Mouse (Mus musculus) v-Abl transformed pro-B cells (cell line): ENCODE measurements around the gene Chst10.

Source experiments
- in situ Hi-C, 2 experiments: fragments of 400-800 bp; cut with MboI; formaldehyde crosslinking; loops; one replicate each; pipeline ENCODE4 v1.15.1; 2025; ENCODE audit not compliant: unreplicated experiment in 2 of 2

Chst10 gene

DNA sequence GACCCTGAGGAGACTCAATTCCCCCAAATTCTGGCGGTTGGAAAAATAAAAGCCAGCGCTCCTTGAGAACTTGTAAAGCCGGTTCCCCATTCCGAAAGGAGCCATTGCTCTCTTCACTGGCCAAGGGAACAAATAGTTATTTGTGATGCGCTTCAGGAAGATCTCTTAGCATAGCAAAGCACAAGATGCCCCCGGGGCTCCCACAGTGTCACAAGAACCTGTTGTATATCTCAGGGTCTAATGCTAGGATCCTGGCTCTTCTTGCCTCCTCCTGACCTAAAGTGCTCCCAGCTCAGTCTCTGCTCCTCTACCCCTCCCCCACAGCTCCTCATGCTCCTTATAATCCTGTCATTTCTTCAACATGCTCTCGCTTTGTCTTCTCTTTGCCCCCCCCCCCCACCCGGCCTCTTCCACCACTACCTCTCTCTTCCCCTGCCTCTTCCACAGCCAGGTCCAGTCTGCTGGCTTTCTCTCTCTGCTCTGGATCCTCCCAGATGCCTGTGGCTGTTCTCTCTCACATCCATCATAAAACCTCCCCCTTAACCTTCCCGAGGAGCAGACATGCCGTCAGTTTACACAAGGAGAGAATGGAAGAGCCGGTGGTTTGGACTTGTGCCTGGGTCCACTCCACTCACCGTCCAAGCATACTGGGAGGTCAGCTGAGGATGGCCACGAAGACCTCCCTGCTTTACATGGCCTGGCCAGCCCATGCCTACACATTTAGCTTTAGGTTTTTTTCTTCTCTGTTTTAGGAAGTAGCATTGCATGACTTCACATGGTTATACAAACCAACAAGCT is 28.4 kb downstream of the Chst10 start:
- in situ Hi-C loops = no loop called here

GRCm38 (mm10) chr1:38866242-38866641 is 31.7 kb downstream of the Chst10 start:
- in situ Hi-C loops = no loop called here

DNA sequence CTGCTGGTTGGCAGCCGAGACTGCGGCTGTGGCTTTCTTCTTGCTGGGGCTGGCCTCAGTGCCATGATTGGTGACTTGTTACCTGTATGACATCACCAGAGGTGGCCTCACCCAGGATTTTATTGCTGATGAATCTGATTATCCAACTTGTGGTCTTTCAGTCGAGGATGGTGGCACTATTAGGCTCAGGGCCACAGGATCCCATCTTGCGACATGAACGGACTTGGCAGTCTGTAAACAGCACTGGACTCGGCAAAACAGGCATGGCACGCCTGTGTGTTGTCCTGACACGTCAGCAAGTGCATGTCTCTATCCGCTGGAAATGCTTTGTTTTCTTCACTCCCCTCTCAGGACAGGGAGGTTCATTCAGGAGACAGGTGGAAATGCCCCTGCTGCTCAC is 33.6 kb downstream of the Chst10 start:
- in situ Hi-C loops = loop anchor here (5.0 kb wide), 2 partner anchors 68 to 73 kb away; partner anchors contain the start of gene Nms (in 1 of the 2)

- in situ Hi-C loops = loop anchor here (5.0 kb wide), 2 partner anchors 70 to 75 kb away; partner anchors contain the start of gene Nms (in 1 of the 2)
Measured at GRCm38 (mm10) chr1:38862213-38862612, 35.7 kb downstream of the Chst10 start.

GRCm38 (mm10) chr1:38860867-38861524 is 37.0 kb downstream of the Chst10 start:
- in situ Hi-C loops = loop anchor here (5.0 kb wide), 2 partner anchors 71 to 76 kb away; partner anchors contain the start of gene Nms (in 1 of the 2)

DNA sequence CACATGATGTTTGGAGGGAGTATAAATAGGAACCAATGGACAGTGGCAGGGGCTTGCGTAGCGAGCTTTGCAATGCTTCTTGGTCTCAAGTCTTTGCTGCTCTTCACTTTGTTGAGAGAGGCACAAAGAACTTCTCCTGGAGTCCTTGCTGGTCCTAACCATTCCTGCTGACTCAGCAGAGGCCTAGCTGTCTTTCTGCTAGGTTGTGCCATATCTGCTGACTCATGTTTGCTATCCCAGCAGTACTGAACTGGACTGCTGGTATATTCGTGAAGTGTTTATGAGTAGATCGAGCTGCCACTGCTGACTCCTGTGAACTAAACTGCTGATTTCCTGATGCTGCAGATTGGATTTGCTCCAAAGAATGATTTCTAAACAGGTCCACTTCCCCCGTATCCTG is 37.8 kb downstream of the Chst10 start:
- in situ Hi-C loops = loop anchor here (5.0 kb wide), 2 partner anchors 72 to 77 kb away; partner anchors contain the start of gene Nms (in 1 of the 2)

GRCm38 (mm10) chr1:38856196-38856595 is 41.8 kb downstream of the Chst10 start:
- in situ Hi-C loops = loop anchor here in 1 of 2 experiments (5.0 kb wide), 1 partner anchor 54 kb away; no protein-coding TSS in a partner anchor

DNA sequence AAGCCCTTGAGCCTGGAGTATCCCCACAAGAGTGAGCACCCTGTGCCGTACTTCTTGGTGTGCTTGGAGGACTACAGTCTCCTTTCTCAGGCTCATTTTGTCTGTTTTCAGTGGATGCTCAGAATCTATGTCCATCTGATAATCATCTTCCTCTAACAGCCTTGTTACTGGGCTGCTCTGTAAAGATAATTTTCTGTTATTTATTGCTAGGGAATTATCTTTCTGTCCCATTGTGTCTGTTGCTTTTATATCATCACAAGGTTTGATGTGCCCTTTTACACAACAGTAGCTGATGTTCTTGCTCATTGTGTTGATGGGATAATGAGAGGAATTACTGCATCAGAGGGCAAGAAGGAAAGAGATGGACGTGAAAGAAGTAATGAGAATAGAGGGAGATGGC is 45.7 kb downstream of the Chst10 start:
- in situ Hi-C loops = loop anchor here in 1 of 2 experiments (5.0 kb wide), 1 partner anchor 50 kb away; no protein-coding TSS in a partner anchor

DNA sequence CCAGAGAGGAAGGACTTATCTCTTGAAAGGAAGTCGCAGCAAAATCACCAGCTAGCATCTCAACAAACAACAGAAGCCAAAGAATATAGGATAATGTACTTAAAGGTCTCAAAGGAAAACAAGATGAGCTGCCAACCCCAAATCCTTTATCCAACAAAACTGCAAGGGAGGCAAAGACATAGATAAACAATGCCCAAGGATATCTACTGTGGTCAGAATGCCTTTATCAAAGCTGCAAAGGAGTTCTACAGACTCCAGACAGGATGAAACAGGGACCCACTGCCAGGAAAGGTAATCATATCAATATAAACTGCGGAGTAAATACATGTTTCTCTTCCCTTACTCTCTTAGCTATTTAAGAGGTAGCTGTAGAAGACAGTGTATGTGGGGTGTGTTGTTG is 47.3 kb downstream of the Chst10 start:
- in situ Hi-C loops = loop anchor here in 1 of 2 experiments (5.0 kb wide), 1 partner anchor 48 kb away; no protein-coding TSS in a partner anchor

DNA sequence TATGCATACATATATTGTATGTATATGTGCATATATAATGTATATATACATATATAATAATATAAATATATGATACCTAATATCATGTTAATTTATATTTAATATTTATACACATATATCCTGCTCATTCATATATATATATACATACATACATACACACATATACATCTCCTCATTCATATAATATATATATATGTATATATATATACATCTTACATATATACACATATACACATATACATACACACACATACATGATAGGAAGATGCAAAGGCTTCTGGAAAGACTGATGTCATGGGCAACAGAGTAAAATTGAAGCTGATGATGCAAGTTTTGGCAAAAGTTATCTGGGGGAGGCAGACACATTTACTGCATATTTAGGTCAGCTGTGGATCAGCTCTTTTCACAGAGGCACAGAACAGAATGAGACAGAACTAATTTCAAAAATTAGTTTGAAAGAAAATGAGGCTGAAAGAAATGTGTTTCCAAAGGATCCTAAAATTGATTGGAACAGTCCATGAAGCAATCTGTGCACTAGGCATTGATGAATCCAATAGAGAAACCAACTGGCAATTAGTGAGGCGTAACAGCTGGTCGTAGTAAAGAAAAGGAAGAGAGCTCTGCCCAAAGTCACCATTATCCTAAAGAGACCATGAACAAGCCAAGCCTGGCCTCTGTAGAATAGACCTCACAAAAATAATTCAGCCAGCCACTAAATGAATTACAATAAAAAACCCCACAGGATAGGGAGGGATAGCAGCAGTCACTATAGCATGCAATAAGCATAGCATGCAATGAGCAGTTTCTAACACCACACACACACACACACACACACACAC is 49.3 kb downstream of the Chst10 start:
- in situ Hi-C loops = no loop called here

DNA sequence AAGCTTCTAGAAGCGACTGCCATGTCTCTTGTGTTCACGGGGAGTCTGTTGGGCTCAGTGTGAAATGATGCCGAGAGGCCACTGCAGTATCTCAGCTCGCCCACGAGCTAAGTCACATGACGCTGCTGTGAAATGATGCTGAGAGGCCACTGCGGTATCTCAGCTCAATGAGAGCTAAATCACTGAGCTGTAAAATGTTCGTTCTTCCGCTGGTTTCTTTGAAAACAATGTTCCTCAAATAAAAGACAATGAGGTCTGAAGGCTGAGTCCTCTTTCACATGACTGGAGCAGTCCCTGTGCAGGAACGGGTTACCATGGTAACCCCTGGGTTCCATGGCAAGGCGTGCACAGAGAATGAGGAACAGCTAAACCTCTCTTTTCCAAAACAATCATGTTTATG is 50.0 kb downstream of the Chst10 start:
- in situ Hi-C loops = no loop called here

DNA sequence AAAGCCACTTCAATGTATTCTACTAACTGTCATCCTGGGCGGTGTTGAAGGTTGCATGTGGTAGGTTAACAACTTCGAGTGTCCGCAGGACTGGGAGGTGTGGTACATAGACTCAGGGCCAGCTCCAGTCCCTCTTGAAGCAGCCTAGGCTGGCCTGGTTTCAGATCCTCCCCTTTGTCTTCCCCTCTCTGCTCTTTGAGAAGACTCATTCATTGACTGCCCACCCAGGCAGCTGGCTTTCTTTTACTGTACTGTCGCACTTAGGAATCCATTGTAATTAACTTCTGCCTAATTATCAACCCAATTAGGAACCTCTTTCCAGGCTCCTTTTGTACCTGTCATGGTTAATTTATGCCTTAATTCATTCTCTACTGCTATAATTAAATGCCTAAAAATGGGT is 54.7 kb downstream of the Chst10 start:
- in situ Hi-C loops = no loop called here

GRCm38 (mm10) chr1:38842861-38843260 is 55.1 kb downstream of the Chst10 start:
- in situ Hi-C loops = no loop called here

- in situ Hi-C loops = no loop called here
Measured at GRCm38 (mm10) chr1:38839944-38840343, 58.0 kb downstream of the Chst10 start.

DNA sequence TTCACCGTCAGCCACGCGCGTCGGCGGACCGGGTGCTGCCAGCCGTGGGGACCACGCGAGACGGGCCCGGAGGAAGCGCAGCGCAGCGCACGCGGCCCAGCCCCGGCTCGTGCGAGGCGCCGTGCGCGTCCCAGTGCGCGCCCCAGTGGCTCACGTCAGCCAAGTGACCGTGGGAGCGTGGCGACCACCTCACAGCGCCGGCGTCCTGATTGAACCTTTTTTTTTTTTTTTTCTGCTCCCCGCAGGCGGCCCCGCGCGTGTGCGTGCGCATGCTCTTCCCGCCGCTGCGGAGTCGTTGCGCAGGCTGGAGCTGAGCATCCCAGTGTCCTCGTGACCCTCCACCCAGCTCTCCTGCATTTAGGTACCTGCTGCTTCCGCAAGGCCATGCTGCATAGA is 61.5 kb downstream of the Chst10 start, which contains the start of gene Lonrf2:
Lonrf2 (minus strand) TSS at position 235 of the 396 bp plus-strand sequence.
- in situ Hi-C loops = no loop called here

DNA sequence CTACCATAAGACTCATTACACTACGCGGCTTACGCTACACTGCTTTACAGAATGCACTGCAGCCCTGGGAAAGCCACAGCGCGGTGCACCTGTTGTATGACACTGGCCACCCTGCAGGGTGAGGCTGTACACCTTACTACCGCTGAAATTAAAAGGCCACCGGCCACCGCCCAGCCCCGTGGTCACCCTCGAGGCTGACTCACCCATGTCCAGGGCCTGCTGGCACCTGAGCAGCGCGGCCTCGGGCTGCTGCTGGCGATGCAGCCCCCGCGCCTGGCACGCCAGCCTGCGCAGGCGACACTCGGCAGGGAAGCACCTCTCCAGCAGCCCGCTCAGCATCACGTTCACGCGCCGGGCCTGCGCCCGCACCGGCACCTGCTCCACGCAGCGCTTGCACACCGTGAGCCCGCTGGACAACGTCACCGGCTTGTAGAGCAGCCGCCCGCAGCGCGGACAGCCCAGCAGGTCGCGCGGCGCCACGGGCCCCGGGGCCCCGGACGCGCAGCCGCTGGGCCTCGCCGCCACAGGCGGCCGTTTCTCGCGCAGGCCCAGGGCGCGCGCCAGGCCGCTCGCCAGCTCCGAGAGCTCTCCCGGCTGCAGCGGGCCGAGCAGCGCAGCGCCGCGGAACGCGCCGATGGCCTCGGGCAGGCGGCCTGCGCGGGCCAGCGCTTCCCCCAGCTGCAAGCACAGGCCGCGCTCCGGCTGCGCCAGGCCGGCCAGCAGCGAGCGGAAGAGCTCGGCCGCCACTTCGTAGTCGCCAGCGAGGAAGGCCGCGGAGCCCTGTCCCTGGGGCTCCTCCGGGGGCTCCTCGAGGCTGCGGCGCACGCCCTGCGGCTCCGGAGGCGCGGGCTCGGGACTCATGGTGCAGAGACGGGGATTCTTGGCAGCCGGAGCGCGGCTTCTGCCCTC is 62.1 kb downstream of the Chst10 start:
- in situ Hi-C loops = no loop called here

DNA sequence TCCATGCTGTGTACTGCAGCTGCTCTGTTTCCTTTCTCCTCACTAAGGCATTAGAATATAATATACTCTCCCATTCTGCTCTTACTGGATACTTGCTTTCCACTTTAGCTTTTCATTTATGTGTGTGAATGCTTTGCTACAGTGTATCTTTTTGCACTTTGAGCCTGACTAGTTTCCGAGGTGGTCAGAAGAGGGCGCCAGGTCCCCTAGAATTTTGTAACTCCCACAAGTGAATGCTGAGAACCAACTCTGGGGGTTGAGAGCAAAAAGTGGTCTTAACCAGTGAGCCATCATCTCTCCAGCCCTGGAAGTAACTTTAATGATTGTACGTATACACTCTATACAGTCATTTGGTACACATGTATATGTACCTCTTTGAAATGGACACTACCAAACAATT is 63.1 kb downstream of the Chst10 start:
- in situ Hi-C loops = no loop called here

DNA sequence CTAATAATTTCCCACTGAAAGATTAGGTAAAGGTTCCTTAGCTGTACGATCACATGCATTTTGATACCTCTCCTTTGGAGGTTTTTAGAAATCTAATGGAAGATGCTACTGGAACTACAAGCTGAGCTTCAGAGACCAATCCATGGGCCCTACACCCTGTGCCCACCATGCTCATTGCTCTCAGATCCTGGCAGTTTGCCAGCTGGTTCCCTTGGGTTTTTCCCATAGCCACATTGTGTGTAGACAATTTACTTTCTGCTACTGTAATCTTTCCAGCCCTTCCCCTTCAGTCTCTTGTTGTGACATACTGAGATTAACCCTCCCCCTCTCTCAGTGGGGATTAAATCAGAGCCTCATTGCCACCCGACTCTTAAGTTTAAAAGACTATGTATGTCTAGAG is 73.0 kb downstream of the Chst10 start:
- in situ Hi-C loops = no loop called here

DNA sequence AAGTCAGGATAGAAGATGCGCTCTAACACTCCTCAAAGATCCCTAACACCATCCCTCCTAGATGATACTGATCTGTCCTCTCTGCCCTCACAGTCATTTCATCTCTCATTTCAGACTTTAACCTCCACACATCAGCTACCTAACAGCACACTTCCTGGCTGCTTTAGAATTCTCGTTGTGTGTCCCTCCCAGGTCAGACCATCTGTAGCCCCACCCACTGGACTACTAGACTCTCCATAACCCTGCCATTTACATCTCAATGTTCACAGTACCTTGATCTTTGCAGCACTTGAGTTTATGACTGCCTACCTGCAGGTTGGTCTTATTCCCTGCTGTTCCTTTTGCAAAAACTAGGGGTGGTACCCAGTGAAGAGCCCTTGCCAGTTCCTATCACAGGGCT is 74.1 kb downstream of the Chst10 start:
- in situ Hi-C loops = no loop called here

GRCm38 (mm10) chr1:38819691-38820090 is 78.3 kb downstream of the Chst10 start:
- in situ Hi-C loops = no loop called here
